Mouse (Mus musculus) liver, adult 2 months (tissue): ENCODE measurements around the gene Washc2. TPM values are rescaled to one million over a fixed set of nuclear protein-coding genes. Genes with fewer than 3 reads are reported as not detected.

Experiments used
- DNase-seq: peaks from one replicate; pipeline ENCODE4 v3.0.0-alpha.2; 2011; ENCODE audit warnings: low read depth, low spot score; ENCODE audit errors: extremely low read depth
- H3K27ac ChIP-seq: fragments of 200-500 bp; replicated peaks from 2 replicates; pipeline ENCODE4 v1.5.1; 2012; ENCODE audit warnings: low read depth, mild to moderate bottlenecking, control low read depth, inconsistent platforms, low read length; ENCODE audit not compliant: insufficient read depth
- H3K27me3 ChIP-seq: fragments of 200-500 bp; 2 replicates; pipeline ENCODE4 v1.6.1; 2012; ENCODE audit warnings: mild to moderate bottlenecking, moderate library complexity, low read length, inconsistent platforms; ENCODE audit not compliant: control insufficient read depth, insufficient read depth
- H3K36me3 ChIP-seq: fragments of 200-500 bp; 2 replicates; pipeline ENCODE4 v1.6.1; 2012; ENCODE audit warnings: low read length, inconsistent platforms; ENCODE audit not compliant: control insufficient read depth, insufficient read depth
- H3K4me1 ChIP-seq: fragments of 200-500 bp; 2 replicates; pipeline ENCODE4 v1.6.1; 2011; ENCODE audit warnings: low read length; ENCODE audit not compliant: control insufficient read depth, insufficient read depth
- H3K4me3 ChIP-seq: fragments of 200-500 bp; 2 replicates; pipeline ENCODE4 v1.5.1; 2011; ENCODE audit warnings: low read depth, mild to moderate bottlenecking, control low read depth, low read length, moderate library complexity; ENCODE audit not compliant: insufficient read depth
- H3K79me2 ChIP-seq: fragments of 200-500 bp; 2 replicates; pipeline ENCODE4 v1.6.1; 2012; ENCODE audit warnings: inconsistent platforms, mild to moderate bottlenecking, low read length, moderate library complexity; ENCODE audit not compliant: control insufficient read depth, insufficient read depth
- H3K9ac ChIP-seq: fragments of 200-500 bp; 2 replicates; pipeline ENCODE4 v1.6.1; 2012; ENCODE audit warnings: low read depth, mild to moderate bottlenecking, control low read depth, inconsistent platforms, low read length
- CTCF ChIP-seq: fragments of 200-500 bp; IDR thresholded peaks from 2 replicates; pipeline ENCODE4 v1.5.1; 2011; ENCODE audit warnings: low read depth, low read length, control low read depth
- POLR2A ChIP-seq: fragments of 200-500 bp; IDR thresholded peaks from 2 replicates; pipeline ENCODE4 v1.6.1; 2011; ENCODE audit warnings: low read length, control low read depth; ENCODE audit not compliant: insufficient read depth; ENCODE audit errors: extremely low read depth
- WGBS: fragments of 180-500 bp; shearing (Covaris S2); methylation state at CpG from one replicate; pipeline ENCODE4 v1.1.7; 2018; 5-methylcytosine and 5-hydroxymethylcytosine counted together
- polyA plus RNA-seq: library from polyadenylated mRNA; depleted of rRNA; stranded (reverse); fragments of >200 nt; gene quantifications from 2 replicates; pipeline ENCODE4 v1.2.3, GENCODE M21; 2012
- total RNA-seq: library from RNA; depleted of rRNA; stranded (reverse); fragments of >200 nt; gene quantifications from 2 replicates; pipeline ENCODE4 v1.2.3, GENCODE M21; 2014

The Washc2 gene
- total and polyA plus RNA-seq, 2 experiments = 32.7 to 38.5 TPM

DNA sequence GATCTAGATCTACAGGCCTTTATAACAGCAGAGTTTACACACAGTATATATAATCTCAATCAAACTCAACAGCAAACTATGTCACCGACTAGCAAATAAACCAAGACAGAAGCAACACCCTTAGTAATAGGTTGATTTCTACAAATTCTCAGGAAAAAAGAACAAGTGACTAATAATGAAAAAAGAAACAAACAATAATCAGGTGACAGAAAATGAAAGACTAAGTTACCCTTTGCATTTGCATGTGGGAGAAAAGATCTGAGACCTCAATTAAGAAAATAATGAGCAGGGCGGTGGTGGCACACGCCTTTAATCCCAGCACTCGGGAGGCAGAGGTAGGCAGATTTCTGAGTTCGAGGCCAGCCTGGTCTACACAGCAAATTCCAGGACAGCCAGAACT lies 24.3 kb upstream of the Washc2 start:
- H3K79me2 ChIP-seq = peaks cover 21% of the 10 kb centered on the region; the same call in 1 of the 2 replicates
- no peak overlapping the region for H3K4me3 ChIP-seq
- no peaks in the 10 kb centered on the region for H3K27me3 ChIP-seq
- DNase-seq = no peak
- 93% methylated on average over 5 of the region's 5 CpGs for WGBS
- no peak overlapping the region for H3K27ac ChIP-seq
- H3K36me3 ChIP-seq = peaks cover 6% of the 10 kb centered on the region; the same call in 1 of the 2 replicates
- peaks cover 15% of the 10 kb centered on the region for H3K4me1 ChIP-seq
- TF ChIP-seq CTCF (no peak), POLR2A (no peak)
- H3K9ac ChIP-seq = no peak overlapping the region

DNA sequence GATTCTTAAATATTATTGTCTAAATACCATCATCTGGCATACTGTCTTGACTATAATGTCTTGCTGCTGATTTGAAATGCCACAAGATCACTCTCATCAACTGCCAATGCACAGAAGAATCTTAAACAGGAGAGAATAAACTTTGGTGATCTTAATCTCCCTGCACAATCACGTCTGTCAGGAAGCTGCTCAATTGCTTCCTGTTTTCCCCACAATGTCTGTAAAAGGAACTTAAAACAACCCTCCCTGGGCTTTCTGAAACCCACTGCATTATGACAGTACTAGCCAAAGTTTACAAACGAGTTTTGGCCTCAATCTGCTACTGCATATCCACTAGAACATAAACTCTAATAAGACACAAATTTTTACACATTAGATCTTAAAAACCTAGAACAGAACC lies 21.4 kb upstream of the Washc2 start:
- DNase-seq = no peak
- Histone ChIP-seq H3K4me3 (no peak overlapping the region), H3K9ac (no peak overlapping the region), H3K27ac (no peak overlapping the region), H3K4me1 (peaks cover 8% of the 10 kb centered on the region), H3K27me3 (no peaks in the 10 kb centered on the region), H3K36me3 (peaks cover 3% of the 10 kb centered on the region; the same call in 1 of the 2 replicates), H3K79me2 (peaks cover 10% of the 10 kb centered on the region; the same call in 1 of the 2 replicates)
- TF ChIP-seq CTCF (no peak), POLR2A (no peak)
- WGBS = 50% methylated on average over 2 of the region's 2 CpGs

DNA sequence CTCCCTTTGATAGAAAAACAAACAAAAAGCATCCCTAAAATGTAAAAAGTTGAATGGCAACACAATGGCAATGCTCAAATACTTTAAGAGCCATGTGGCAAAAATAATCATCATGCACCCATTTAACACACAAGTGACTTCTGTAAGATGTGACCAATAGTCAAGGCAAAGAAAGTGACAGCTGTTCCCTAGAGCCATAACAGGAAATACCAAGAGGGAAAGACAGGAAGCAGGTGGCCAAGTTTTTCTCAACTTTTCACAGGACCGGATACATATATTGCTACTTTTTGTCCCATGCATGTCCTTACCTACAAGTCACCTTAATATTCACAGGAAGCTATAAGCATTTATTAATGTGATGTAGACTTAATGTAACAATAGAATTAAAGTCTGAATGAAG lies 18.4 kb upstream of the Washc2 start:
- peaks cover 8% of the 10 kb centered on the region; the same call in 1 of the 2 replicates for H3K79me2 ChIP-seq
- no peak overlapping the region for H3K27ac ChIP-seq
- 72% methylated on average over 1 of the region's 1 CpGs for WGBS
- no peak for DNase-seq
- H3K4me1 ChIP-seq = peaks cover 5% of the 10 kb centered on the region; the same call in 1 of the 2 replicates
- TF ChIP-seq POLR2A = no peak
- TF ChIP-seq CTCF = no peak
- no peaks in the 10 kb centered on the region for H3K27me3 ChIP-seq
- peaks cover 3% of the 10 kb centered on the region; the same call in 1 of the 2 replicates for H3K36me3 ChIP-seq
- no peak overlapping the region for H3K9ac ChIP-seq
- no peak overlapping the region for H3K4me3 ChIP-seq

DNA sequence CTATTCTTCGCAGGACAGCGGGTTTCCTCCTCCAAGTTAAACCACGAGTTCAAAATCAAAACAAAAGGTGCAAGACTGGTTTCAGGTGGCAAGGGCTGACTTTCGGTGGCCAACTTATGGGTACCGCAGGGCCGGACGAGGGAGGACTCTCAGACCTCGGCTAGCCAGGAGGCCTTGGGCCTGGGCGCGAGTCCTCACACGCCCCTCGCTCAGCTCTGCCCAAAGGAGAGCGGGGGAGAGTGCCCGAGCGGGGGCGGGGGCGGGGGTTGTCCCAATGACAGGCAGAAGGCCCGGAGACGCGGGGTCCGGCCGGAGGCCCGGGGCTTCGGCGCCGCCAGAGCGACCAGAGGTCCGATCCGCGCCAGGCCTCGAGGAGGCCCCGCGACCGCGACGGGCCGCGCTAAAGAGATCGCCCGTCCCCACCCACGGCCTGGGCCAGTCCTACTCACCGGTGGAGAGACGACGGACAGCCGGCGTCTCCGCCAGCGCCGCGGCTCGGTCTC lies 15.0 kb upstream of the Washc2 start:
- Histone ChIP-seq H3K36me3 (no peaks in the 10 kb centered on the region), H3K9ac (peak overlapping the region; percentile 85), H3K4me1 (peaks cover 7% of the 10 kb centered on the region; the same call in 1 of the 2 replicates), H3K4me3 (peak overlapping the region; percentile 71), H3K27me3 (no peaks in the 10 kb centered on the region), H3K27ac (peak overlapping the region; percentile 54; the same call in 1 of the 2 replicates), H3K79me2 (peaks cover 2% of the 10 kb centered on the region; the same call in 1 of the 2 replicates)
- under 1% methylated on average over 37 of the region's 51 CpGs for WGBS
- DNase-seq = peak; percentile 39
- TF ChIP-seq CTCF = no peak
- no peak for TF ChIP-seq POLR2A

DNA sequence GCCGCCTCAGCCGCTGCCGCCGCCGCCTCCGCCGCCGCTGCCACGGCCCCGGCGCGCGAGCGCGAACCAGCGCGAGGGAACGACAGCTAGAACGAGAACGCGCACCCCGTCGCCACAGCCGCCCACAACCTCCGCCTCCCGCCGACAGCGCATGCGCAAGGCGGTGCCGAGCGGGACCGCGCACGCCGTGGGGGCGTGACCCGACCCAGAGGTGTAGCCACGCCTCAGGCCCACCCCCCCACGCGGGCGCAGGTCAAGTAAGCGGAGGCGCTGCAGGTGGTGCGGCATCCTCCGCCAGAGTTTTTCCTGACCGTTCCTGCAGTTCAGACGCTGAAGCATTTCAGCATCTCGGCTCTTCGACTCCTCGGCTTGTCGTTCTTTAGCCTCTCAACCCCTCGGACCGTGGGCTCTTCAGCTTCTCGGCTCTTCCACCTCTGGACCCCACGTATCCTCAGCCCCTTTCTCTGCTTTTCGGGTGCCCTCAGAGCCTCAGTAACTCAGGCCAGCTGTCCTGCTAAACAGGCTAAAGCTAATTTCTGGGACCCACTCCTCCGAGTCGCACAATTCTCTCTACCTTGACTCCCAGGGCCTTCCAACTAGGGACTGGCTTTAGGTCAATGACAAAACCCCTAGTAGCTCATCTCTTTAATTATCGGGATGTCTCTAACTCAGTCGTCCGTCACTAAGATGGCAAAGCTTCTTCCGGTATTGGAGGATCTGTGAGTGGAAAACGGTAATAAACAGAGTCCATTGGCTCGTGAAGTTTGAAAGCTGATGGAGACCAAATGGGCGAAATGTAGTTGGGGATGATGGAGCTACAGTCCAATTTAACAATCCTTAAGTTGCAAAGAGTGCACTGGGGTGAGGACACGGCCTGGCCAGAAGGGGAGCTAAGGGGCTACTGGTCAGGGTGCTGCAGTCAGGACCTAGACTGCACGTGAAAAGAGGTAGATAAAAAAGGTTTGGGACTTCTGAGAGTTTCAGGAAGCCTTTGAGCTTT lies 14.1 kb upstream of the Washc2 start, which contains the start of gene Tmcc1:
Gene Tmcc1, minus strand, starts transcription at position 93 of the 1,000 bp plus-strand sequence.
- Histone ChIP-seq H3K4me3 (peak within 1 kb of the TSS; percentile 71), H3K36me3 (no peaks in the 10 kb centered on the region), H3K27ac (peak within 1 kb of the TSS; percentile 54; the same call in 1 of the 2 replicates), H3K79me2 (peaks cover 2% of the 10 kb centered on the region; the same call in 1 of the 2 replicates), H3K27me3 (no peaks in the 10 kb centered on the region), H3K9ac (peak within 1 kb of the TSS; percentile 85), H3K4me1 (peaks cover 9% of the 10 kb centered on the region; the same call in 1 of the 2 replicates)
- WGBS = 5% methylated on average over 66 of the region's 68 CpGs
- TF ChIP-seq POLR2A = 0 out of 2 replicates have a peak, but pooled peaks have one; percentile 7
- TF ChIP-seq CTCF = 0 out of 2 replicates have a peak, but pooled peaks have one; percentile 9
- DNase-seq = peak; percentile 76
